In the genomic region with DNA sequence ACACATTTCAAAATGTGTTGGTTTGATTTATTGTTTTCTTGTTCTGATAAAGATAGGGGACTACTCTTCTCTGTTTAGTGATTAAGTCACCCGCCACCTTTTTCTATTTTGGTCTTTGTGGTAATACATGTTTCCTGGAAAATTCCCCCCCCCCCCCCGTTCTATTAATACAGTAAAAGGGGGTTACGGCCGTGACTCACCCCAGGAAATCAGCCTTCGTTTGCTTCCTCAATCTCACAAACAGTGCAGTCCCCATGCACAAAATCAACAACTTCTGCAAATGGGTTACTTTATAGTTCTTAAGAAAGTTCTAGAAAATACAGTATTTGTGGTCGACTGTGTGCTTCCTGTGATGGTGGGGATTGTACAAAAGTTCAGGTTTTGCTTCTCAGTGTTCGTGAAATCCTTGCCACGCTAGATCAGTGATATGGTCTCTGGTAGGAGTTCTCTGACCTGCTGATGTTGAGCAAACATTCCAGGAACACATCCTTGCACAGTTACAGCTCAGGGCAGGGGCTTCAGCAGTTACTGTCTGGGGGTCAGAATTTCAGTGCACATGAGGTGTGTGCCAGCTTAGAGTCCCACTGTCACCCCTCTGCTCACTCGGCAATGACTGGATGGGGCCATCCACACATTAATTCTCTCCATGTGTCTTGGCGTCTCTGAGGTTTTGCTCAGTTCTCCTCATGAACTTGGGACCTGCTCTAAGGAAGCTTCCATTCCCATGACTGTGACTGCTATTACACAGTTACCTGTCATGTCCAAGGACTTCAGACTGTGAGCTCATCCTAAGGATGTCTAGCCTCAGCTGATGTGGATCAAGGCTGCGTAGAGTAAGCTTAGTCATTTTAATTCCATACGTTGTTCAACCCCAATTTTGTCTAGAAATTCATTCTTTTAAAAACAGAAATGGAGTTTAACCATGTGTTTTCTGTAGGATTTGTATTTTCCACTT, we compare ENCODE assay signal across 11 mouse cellular contexts.
DNase-seq lines count a peak whose midpoint lies in the region; ATAC-seq lines count a peak whose summit lies in the region.
"Had no signal": no experiment of that assay in that cellular context is flagged by ENCODE, and none has a peak within 500 bp of the region (broad histone marks: within the 10 kb centered on the region; RNA-seq: fewer than 3 reads in every experiment).

No protein-coding gene starts in this region.

- H3K36me3 ChIP-seq in heart, embryonic 12.5 days = no peaks in the 10 kb centered on the region
- H3K36me3 ChIP-seq in midbrain, embryonic 11.5 days (ENCODE audit: control insufficient read depth, insufficient read depth, low read length) = no peaks in the 10 kb centered on the region
- no peaks in the 10 kb centered on the region for H3K36me3 ChIP-seq in midbrain, embryonic 13.5 days
- H3K36me3 ChIP-seq in midbrain, embryonic 16.5 days (ENCODE audit: control insufficient read depth, insufficient read depth, low read length) = no peaks in the 10 kb centered on the region
- H3K36me3 ChIP-seq: embryonic facial prominence, embryonic 10.5 days; forebrain, embryonic 15.5 days had no signal

- no peak overlapping the region for H3K27ac ChIP-seq in heart, embryonic 12.5 days (ENCODE audit: poor library complexity, severe bottlenecking)
- H3K27ac ChIP-seq in midbrain, embryonic 11.5 days (ENCODE audit: low read depth, low read length) = no peak overlapping the region
- no peak overlapping the region for H3K27ac ChIP-seq in midbrain, embryonic 13.5 days
- no peak overlapping the region for H3K27ac ChIP-seq in midbrain, embryonic 16.5 days (ENCODE audit: low read length)
- H3K27ac ChIP-seq: embryonic facial prominence, embryonic 10.5 days; forebrain, embryonic 15.5 days; kidney, postnatal 0 days had no signal

- H3K4me1 ChIP-seq in heart, embryonic 12.5 days (replicated peaks) = peaks cover 17% of the 10 kb centered on the region
- no peaks in the 10 kb centered on the region for H3K4me1 ChIP-seq in midbrain, embryonic 11.5 days (ENCODE audit: control insufficient read depth, insufficient read depth, low read length)
- peaks cover 7% of the 10 kb centered on the region for H3K4me1 ChIP-seq in midbrain, embryonic 13.5 days (replicated peaks)
- H3K4me1 ChIP-seq in midbrain, embryonic 16.5 days (ENCODE audit: control insufficient read depth, insufficient read depth, low read length) = peaks cover 4% of the 10 kb centered on the region

- H3K9me3 ChIP-seq in heart, embryonic 12.5 days (replicated peaks) = no peaks in the 10 kb centered on the region
- no peaks in the 10 kb centered on the region for H3K9me3 ChIP-seq in midbrain, embryonic 11.5 days (ENCODE audit: control insufficient read depth, low read length)
- no peaks in the 10 kb centered on the region for H3K9me3 ChIP-seq in midbrain, embryonic 13.5 days
- H3K9me3 ChIP-seq in midbrain, embryonic 16.5 days (replicated peaks; ENCODE audit: control insufficient read depth, low read length, poor library complexity, severe bottlenecking) = no peaks in the 10 kb centered on the region
- H3K9me3 ChIP-seq: embryonic facial prominence, embryonic 10.5 days; forebrain, embryonic 15.5 days had no signal

- DNase-seq in heart, adult 11 months = peak; percentile 94
- DNase-seq in midbrain, embryonic 11.5 days (ENCODE audit: low spot score, missing footprints) = peak; percentile 54
- peak; percentile 65 for DNase-seq in lung, postnatal 25 days (ENCODE audit: low spot score)
- peak; percentile 79 to 86 for DNase-seq in spleen, postnatal 36 days (ENCODE audit: low spot score in 2 of 2)
- no peak for DNase-seq in adrenal gland, postnatal 14 days

- no peak overlapping the region for H3K4me3 ChIP-seq in heart, embryonic 12.5 days
- H3K4me3 ChIP-seq in midbrain, embryonic 11.5 days (ENCODE audit: low read depth, low read length) = no peak overlapping the region
- no peak overlapping the region for H3K4me3 ChIP-seq in midbrain, embryonic 13.5 days (replicated peaks)
- no peak overlapping the region for H3K4me3 ChIP-seq in midbrain, embryonic 16.5 days (ENCODE audit: low read depth, low read length)
- H3K4me3 ChIP-seq: embryonic facial prominence, embryonic 10.5 days; forebrain, embryonic 15.5 days had no signal

- no peak overlapping the region for H3K9ac ChIP-seq in heart, embryonic 12.5 days
- no peak overlapping the region for H3K9ac ChIP-seq in midbrain, embryonic 11.5 days (ENCODE audit: low read length)
- no peak overlapping the region for H3K9ac ChIP-seq in midbrain, embryonic 13.5 days (replicated peaks)
- H3K9ac ChIP-seq in midbrain, embryonic 16.5 days (ENCODE audit: low read depth, low read length) = no peak overlapping the region
- H3K9ac ChIP-seq: forebrain, embryonic 15.5 days had no signal

- ATAC-seq in heart, embryonic 12.5 days (ENCODE audit: insufficient number of reproducible peaks, low FRiP score) = no peak
- ATAC-seq in midbrain, embryonic 11.5 days (ENCODE audit: low FRiP score) = no peak
- ATAC-seq in midbrain, embryonic 13.5 days = no peak
- ATAC-seq in midbrain, embryonic 16.5 days = no peak
- ATAC-seq: forebrain, embryonic 15.5 days had no signal

- no peak overlapping the region for H3K4me2 ChIP-seq in heart, embryonic 12.5 days
- H3K4me2 ChIP-seq in midbrain, embryonic 11.5 days = no peak overlapping the region
- H3K4me2 ChIP-seq in midbrain, embryonic 13.5 days (replicated peaks) = no peak overlapping the region
- no peak overlapping the region for H3K4me2 ChIP-seq in midbrain, embryonic 16.5 days (ENCODE audit: low read length)
- H3K4me2 ChIP-seq: forebrain, embryonic 15.5 days had no signal

- no peaks in the 10 kb centered on the region for H3K27me3 ChIP-seq in heart, embryonic 12.5 days (replicated peaks)
- peaks cover 5% of the 10 kb centered on the region; the same call in 1 of the 2 replicates for H3K27me3 ChIP-seq in midbrain, embryonic 11.5 days (ENCODE audit: control insufficient read depth, insufficient read depth, low read length)
- peaks cover 7% of the 10 kb centered on the region; the same call in 1 of the 2 replicates for H3K27me3 ChIP-seq in midbrain, embryonic 13.5 days
- H3K27me3 ChIP-seq in midbrain, embryonic 16.5 days (ENCODE audit: control insufficient read depth, insufficient read depth, low read depth, low read length) = peaks cover 2% of the 10 kb centered on the region; the same call in 1 of the 2 replicates
- H3K27me3 ChIP-seq: forebrain, embryonic 15.5 days had no signal

- WGBS in heart, embryonic 12.5 days = 57% methylated on average over 12 of the region's 12 CpGs
- WGBS in midbrain, embryonic 11.5 days = 85% methylated on average over 12 of the region's 12 CpGs
- WGBS in midbrain, embryonic 13.5 days = 90% methylated on average over 12 of the region's 12 CpGs
- WGBS in midbrain, embryonic 16.5 days = 87% methylated on average over 12 of the region's 12 CpGs
